In the genomic region with DNA sequence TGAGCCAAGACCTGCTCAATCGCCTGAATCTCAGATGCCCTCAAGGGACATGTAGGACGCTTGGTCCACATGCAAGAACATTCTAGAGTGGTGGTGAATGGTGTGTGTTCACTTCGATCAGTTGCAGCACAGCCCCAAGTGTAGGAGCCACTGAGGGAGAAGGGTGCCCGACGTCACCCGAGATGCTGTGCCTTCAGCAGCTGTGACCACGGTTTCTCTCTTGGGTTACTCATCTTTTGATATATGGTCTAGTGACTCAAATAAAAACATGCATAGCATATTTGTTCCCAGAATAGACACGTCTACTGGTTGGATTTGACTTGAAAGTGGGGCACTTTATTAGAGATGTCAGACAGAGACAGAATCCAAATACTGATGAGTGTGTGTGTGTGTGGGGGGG, we compare ENCODE assay signal across 21 mouse cellular contexts.
"Had no signal": no experiment of that assay in that cellular context is flagged by ENCODE, and none has a peak within 500 bp of the region (broad histone marks: within the 10 kb centered on the region; RNA-seq: fewer than 3 reads in every experiment).

No protein-coding gene starts in this region.

- DNase-seq: forebrain, postnatal 0 days; gastrocnemius, postnatal 14 days; gastrocnemius, postnatal 36 days; heart, adult 11 months; heart, adult 2 months; heart, postnatal 14 days; heart, postnatal 36 days; kidney, adult 11 months; kidney, adult 8-10 months; kidney, postnatal 10 days; kidney, postnatal 25 days; kidney, postnatal 4 days had no signal

- H3K4me3 ChIP-seq: heart, adult 2 months; heart, embryonic 13.5 days; heart, embryonic 15.5 days; hindbrain, embryonic 13.5 days; hindbrain, embryonic 15.5 days; limb, embryonic 13.5 days; limb, embryonic 15.5 days; liver, embryonic 12.5 days had no signal

- H3K27ac ChIP-seq: heart, adult 2 months; heart, embryonic 13.5 days; heart, embryonic 15.5 days; hindbrain, embryonic 13.5 days; hindbrain, embryonic 15.5 days; hindbrain, postnatal 0 days; limb, embryonic 13.5 days; limb, embryonic 15.5 days; liver, embryonic 12.5 days; liver, embryonic 14.5 days had no signal

- H3K4me1 ChIP-seq: heart, embryonic 13.5 days; heart, embryonic 15.5 days; limb, embryonic 13.5 days; limb, embryonic 15.5 days; liver, embryonic 12.5 days had no signal
